Mouse (Mus musculus) ovary, postnatal 14 days (tissue): Measurements from ENCODE around the gene Sec23b.

Source experiments
- DNase-seq: peaks from one replicate; pipeline ENCODE4 v3.0.0; 2022; ENCODE audit warnings: low spot score

Sec23b gene

GRCm38 (mm10) chr2:144601576-144601975 lies 45.5 kb downstream of the Sec23b start:
- DNase-seq: no peak

DNA sequence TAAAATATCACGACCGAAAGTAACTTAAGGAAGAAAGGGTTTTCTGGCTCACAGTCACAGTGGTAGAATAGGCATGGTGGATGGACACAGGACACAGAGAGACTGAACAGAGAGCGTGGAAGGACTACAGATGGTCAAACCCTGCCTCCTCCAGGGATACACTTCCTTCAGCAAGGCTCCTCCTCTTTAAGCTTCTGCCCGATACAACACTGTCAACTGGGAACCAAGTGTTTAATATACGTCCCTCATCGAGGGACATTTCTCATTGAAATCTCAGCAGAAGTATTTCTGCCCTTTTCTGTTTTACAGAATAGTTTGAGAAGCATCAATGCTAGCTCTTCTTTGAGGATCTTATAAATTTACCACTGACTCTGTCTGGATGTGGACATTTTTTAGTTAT lies 57.9 kb downstream of the Sec23b start:
- no peak for DNase-seq

- no peak for DNase-seq
Measured at GRCm38 (mm10) chr2:144617074-144617874, 61.2 kb downstream of the Sec23b start.

GRCm38 (mm10) chr2:144621491-144621890 lies 65.5 kb downstream of the Sec23b start:
- DNase-seq: no peak

- DNase-seq: no peak
Measured at GRCm38 (mm10) chr2:144633551-144633950, 77.5 kb downstream of the Sec23b start.

DNA sequence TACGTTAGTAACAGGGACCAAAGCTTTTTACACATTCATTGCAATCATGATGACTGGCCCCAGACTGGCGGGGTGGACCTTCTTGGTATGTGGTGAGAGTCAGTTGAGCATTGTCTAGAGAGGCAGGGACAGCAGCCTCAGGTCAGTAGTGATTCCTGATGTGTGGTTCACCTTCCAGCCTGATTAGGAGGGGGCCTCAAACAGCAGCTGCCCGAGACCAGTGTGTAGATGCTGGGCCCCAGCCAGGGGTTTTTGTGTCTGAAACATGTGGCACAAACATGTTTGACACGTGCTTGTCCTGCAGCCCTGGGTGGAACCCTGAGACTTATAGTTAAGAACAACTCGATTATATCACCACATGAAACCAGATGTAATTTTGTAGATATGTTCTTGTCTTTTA lies 78.2 kb downstream of the Sec23b start:
- DNase-seq: no peak

DNA sequence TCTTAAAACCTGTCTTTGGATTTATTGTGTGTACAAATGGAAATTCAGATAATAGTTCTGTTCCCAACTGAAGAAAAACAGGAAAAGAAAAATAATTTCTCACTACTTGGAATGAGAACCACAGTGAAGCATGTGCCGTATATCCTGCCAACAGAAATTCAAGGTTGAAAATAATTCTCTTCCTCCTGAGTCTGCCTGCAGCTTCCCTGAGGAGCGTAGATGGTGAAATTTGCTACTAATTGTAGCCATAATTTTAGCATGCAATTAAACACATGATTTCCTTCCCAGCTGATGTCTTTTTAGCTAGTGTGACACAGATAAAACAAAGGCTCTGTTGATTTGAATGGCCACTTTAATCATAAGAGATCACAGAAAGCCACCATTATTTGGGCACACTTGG lies 78.7 kb downstream of the Sec23b start:
- no peak for DNase-seq

DNA sequence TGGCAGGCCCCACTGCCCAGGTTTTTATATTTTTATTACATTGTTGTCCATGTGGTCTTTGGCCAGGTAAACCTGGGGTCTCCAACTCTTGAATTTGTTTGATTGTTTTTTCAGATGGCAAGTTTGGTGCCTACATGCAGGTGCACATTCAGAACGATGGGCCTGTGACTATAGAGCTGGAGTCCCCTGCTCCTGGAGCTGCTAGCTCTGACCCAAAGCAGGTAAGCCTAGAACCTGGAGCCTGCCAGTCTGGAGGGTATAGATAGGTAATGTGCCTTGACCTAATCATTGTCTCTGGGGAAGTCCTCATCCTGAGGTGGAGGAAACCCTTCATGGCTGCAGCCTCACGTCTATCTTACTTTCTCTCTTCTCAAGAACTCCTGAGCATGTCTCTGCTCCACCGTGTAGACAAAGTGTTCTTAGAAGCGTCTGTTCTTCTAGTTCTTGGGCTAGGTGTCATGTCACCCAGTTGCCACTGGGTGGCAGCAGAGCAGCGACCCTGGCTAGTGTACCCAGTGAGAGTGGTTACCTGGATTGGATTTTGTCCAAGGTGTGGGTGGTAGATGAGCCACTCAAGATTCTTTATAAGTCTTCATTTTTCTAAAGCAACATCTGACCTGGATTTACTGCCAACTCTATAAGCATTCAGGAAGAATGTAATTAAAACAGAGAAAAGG lies 79.8 kb downstream of the Sec23b start:
- DNase-seq: peak; percentile 65

GRCm38 (mm10) chr2:144637204-144637603 lies 81.2 kb downstream of the Sec23b start:
- DNase-seq: no peak

GRCm38 (mm10) chr2:144637671-144638395 lies 81.8 kb downstream of the Sec23b start:
- DNase-seq: no peak

DNA sequence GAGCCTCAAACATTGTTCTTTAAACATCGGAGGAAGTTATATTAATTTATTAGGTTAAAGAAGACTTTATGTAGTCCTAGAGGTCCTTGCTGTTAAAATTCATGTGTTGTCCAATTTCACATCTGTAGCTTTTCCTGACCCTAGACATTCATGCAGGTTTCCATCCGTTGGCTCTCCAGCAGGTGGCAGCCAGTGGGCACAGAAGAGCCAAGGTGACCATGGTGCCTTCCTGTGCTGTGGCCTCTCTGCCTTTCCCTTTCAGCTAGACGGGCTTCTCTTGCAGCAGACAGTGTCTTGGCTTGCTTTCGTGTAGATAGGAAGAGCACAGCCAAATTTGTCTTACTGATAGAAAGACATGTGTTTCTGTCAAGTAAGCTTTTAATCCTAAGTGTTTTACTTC lies 82.7 kb downstream of the Sec23b start:
- no peak for DNase-seq

GRCm38 (mm10) chr2:144640101-144640500 lies 84.1 kb downstream of the Sec23b start:
- DNase-seq: no peak
